Mouse (Mus musculus): ENCODE measurements around the gene Hnf1a.

DNA sequence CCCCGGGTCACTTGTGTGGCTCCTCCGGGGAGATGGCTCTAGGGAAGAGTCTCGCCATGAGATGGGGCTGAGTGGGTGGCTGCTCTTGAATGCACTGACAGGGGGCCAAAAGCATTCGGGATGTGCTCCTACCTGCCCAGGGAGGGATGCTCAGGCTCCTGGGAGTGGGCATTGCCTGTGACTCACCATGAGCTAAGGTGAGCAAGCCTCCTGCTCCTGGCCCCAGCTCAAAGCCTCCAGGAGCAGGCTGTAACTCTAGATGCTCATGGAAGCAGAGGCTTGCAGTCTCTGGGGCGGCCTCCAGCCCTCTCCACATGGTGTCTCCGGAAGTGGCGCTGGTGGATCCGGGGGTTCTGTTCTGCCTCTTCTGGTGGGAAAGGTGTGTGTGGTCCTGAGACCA is 30.6 kb upstream of the Hnf1a start:
- TF ChIP-seq CTCF (IDR thresholded peaks at IDR 0.05; ENCODE audit: control insufficient read depth, insufficient read depth, low read length) (no peak), POLR2A (IDR thresholded peaks at IDR 0.05; ENCODE audit: borderline replicate concordance, control insufficient read depth, low read depth, low read length) (no peak)
